Mouse (Mus musculus) gastrocnemius, postnatal 36 days (tissue): ENCODE measurements at regions not wholly inside any gene's neighbourhood (a gene's known extent, or its start where the extent isn't known, plus 50 kb on each side); places are given as distances from the start of the nearest gene placed in this dataset.

Source experiments
- DNase-seq, 2 experiments: peaks; one replicate each; pipeline ENCODE4 v3.0.0; 2022
- intact Hi-C: fragments of 180-260 bp; cut with DNase I; formaldehyde crosslinking; loops from one replicate; pipeline ENCODE4 v1.15.1; 2025

- intact Hi-C loops: loop anchor here (5.0 to 10.0 kb wide), 4 partner anchors 180 to 1118 kb away; partner anchors contain the start of gene Alk
- DNase-seq: no peak
Measured at GRCm38 (mm10) chr17:72782775-72783174, 53.5 kb upstream of the Ypel5 start.

GRCm38 (mm10) chr17:72781786-72782185 is 54.5 kb upstream of the Ypel5 start:
- intact Hi-C loops: loop anchor here (5.0 to 10.0 kb wide), 4 partner anchors 179 to 1117 kb away; partner anchors contain the start of gene Alk

GRCm38 (mm10) chr17:72768266-72768665 is 68.0 kb upstream of the Ypel5 start:
- no peak for DNase-seq
- intact Hi-C loops: no loop called here

More at GRCm38 (mm10) chr17:72781786-72782185, 54.5 kb upstream of the Ypel5 start:
- DNase-seq: peak; percentile 23 to 39

GRCm38 (mm10) chr17:72760937-72761336 is 75.3 kb upstream of the Ypel5 start:
- intact Hi-C loops: no loop called here

GRCm38 (mm10) chr17:72746411-72746810 is 89.8 kb upstream of the Ypel5 start:
- intact Hi-C loops: no loop called here
- DNase-seq: no peak

More at GRCm38 (mm10) chr17:72760937-72761336, 75.3 kb upstream of the Ypel5 start:
- no peak for DNase-seq

- DNase-seq: no peak
- intact Hi-C loops: no loop called here
Measured at GRCm38 (mm10) chr17:72733006-72733405, 103.2 kb upstream of the Ypel5 start.

- intact Hi-C loops: no loop called here
- DNase-seq: no peak
Measured at GRCm38 (mm10) chr17:72731691-72732090, 104.6 kb upstream of the Ypel5 start.

GRCm38 (mm10) chr17:72731175-72731574 is 105.1 kb upstream of the Ypel5 start:
- intact Hi-C loops: no loop called here
- DNase-seq: no peak

GRCm38 (mm10) chr17:72720753-72721152 is 115.5 kb upstream of the Ypel5 start:
- intact Hi-C loops: no loop called here
- DNase-seq: no peak

- intact Hi-C loops: no loop called here
- DNase-seq: no peak
Measured at GRCm38 (mm10) chr17:72719618-72720017, 115.2 kb upstream of the Alk start.

- intact Hi-C loops: no loop called here
- DNase-seq: no peak
Measured at GRCm38 (mm10) chr17:72691630-72692029, 87.2 kb upstream of the Alk start.

- intact Hi-C loops: no loop called here
- DNase-seq: no peak
Measured at GRCm38 (mm10) chr17:72689606-72690005, 85.2 kb upstream of the Alk start.

- DNase-seq: no peak
- intact Hi-C loops: no loop called here
Measured at GRCm38 (mm10) chr17:72688800-72689199, 84.4 kb upstream of the Alk start.

GRCm38 (mm10) chr17:72674658-72675057 is 70.2 kb upstream of the Alk start:
- DNase-seq: no peak
- intact Hi-C loops: no loop called here

- no peak for DNase-seq
- intact Hi-C loops: no loop called here
Measured at GRCm38 (mm10) chr17:72672010-72672409, 67.6 kb upstream of the Alk start.

GRCm38 (mm10) chr17:72666961-72667360 is 62.5 kb upstream of the Alk start:
- intact Hi-C loops: no loop called here
- no peak for DNase-seq

GRCm38 (mm10) chr17:72661678-72662077 is 57.3 kb upstream of the Alk start:
- DNase-seq: no peak
- intact Hi-C loops: no loop called here

GRCm38 (mm10) chr17:72658744-72659143 is 54.3 kb upstream of the Alk start:
- intact Hi-C loops: no loop called here
- DNase-seq: no peak

- no peak for DNase-seq
- intact Hi-C loops: no loop called here
Measured at GRCm38 (mm10) chr17:72657826-72658225, 53.4 kb upstream of the Alk start.
